Mouse (Mus musculus) MEL (cell line): Measurements from ENCODE around the gene Irs3. TPM values are rescaled to one million over a fixed set of nuclear protein-coding genes. Genes with fewer than 3 reads are reported as not detected.
"Not testable (repeated sequence)": the region's sequence is repeated elsewhere in the genome, so short reads cannot be mapped to it uniquely, and the experiment has no call there.

Experiments used
- DNase-seq: peaks from one replicate; pipeline ENCODE4 v3.0.0; 2011; ENCODE audit warnings: low read depth, low spot score
- H3K27ac ChIP-seq: 2 replicates; pipeline ENCODE4 v1.5.1; 2012; ENCODE audit warnings: low read depth, mild to moderate bottlenecking, control low read depth, low read length, moderate library complexity; ENCODE audit not compliant: control insufficient read depth
- H3K27me3 ChIP-seq, 2 experiments: fragments of 150-350 bp in 1 of 2; sonication (generic) in 1 of 2; 2 replicates each; pipeline ENCODE4 v1.6.1; 2012; ENCODE audit warnings: low read length in 2 of 2, mild to moderate bottlenecking in 2 of 2, improper control_type of control experiment in 1 of 2, moderate library complexity in 1 of 2; ENCODE audit not compliant: insufficient read depth in 2 of 2, control insufficient read depth in 1 of 2
- H3K36me3 ChIP-seq, 2 experiments: 2 replicates each; pipeline ENCODE4 v1.6.1; 2012 to 2014; ENCODE audit warnings: low read length in 2 of 2, improper control_type of control experiment in 1 of 2, inconsistent platforms in 1 of 2, mild to moderate bottlenecking in 1 of 2; ENCODE audit not compliant: insufficient read depth in 2 of 2, control insufficient read depth in 1 of 2
- H3K4me1 ChIP-seq, 2 experiments: fragments of 150-350 bp in 1 of 2; sonication (generic) in 1 of 2; 2 replicates each; pipeline ENCODE4 v1.6.1; 2012; ENCODE audit warnings: low read length in 2 of 2, improper control_type of control experiment in 1 of 2, mild to moderate bottlenecking in 1 of 2; ENCODE audit not compliant: insufficient read depth in 2 of 2, control insufficient read depth in 1 of 2
- H3K4me3 ChIP-seq, 2 experiments: fragments of 150-350 bp in 1 of 2; sonication (generic) in 1 of 2; 2 replicates each; pipeline ENCODE4 v1.5.1; 2012; ENCODE audit warnings: low read depth in 2 of 2, low read length in 2 of 2, mild to moderate bottlenecking in 2 of 2, moderate library complexity in 2 of 2, control low read depth in 1 of 2, improper control_type of control experiment in 1 of 2; ENCODE audit not compliant: control insufficient read depth in 1 of 2, insufficient read depth in 1 of 2
- H3K79me2 ChIP-seq: 2 replicates; pipeline ENCODE4 v1.6.1; 2012; ENCODE audit warnings: mild to moderate bottlenecking, low read length, moderate library complexity; ENCODE audit not compliant: control insufficient read depth, poor library complexity, insufficient read depth
- H3K9ac ChIP-seq: 2 replicates; pipeline ENCODE4 v1.6.1; 2012; ENCODE audit warnings: low read depth, mild to moderate bottlenecking, control low read depth, low read length, moderate library complexity; ENCODE audit not compliant: control insufficient read depth, poor library complexity, severe bottlenecking
- H3K9me3 ChIP-seq: fragments of 150-350 bp; sonication (generic); replicated peaks from 2 replicates; pipeline ENCODE4 v1.6.1; 2012; ENCODE audit warnings: mild to moderate bottlenecking, low read length, improper control_type of control experiment, moderate library complexity; ENCODE audit not compliant: insufficient read depth
- CHD1 ChIP-seq: IDR thresholded peaks from 2 replicates; pipeline ENCODE4 v1.6.1; 2012; ENCODE audit warnings: low read depth, mild to moderate bottlenecking, inconsistent platforms, low read length, improper control_type of control experiment
- CTCF ChIP-seq, 3 experiments: IDR thresholded peaks in 2 of 3; conservative IDR thresholded peaks in 1 of 3; 2 replicates each; pipeline ENCODE4 v1.5.1; 2011 to 2012; ENCODE audit warnings: low read length in 3 of 3, low read depth in 2 of 3, mild to moderate bottlenecking in 2 of 3, improper control_type of control experiment in 1 of 3, inconsistent platforms in 1 of 3, mixed read lengths in 1 of 3, moderate library complexity in 1 of 3; ENCODE audit not compliant: control insufficient read depth in 1 of 3, insufficient read depth in 1 of 3, poor library complexity in 1 of 3, severe bottlenecking in 1 of 3
- GATA1 ChIP-seq: IDR thresholded peaks from 2 replicates; pipeline ENCODE4 v1.6.1; 2011; ENCODE audit warnings: low read depth, low read length, improper control_type of control experiment
- MAFK ChIP-seq: IDR thresholded peaks from 2 replicates; pipeline ENCODE4 v1.6.1; 2011; ENCODE audit warnings: low read depth, mild to moderate bottlenecking, low read length, improper control_type of control experiment, borderline replicate concordance
- MXI1 ChIP-seq: IDR thresholded peaks from 2 replicates; pipeline ENCODE4 v1.6.1; 2011; ENCODE audit warnings: mild to moderate bottlenecking, low read depth, low read length, improper control_type of control experiment
- MYB ChIP-seq: IDR thresholded peaks from 2 replicates; pipeline ENCODE4 v1.6.1; 2011; ENCODE audit warnings: mild to moderate bottlenecking, low read depth, low read length, improper control_type of control experiment
- MYC ChIP-seq: IDR thresholded peaks from 2 replicates; pipeline ENCODE4 v1.6.1; 2011; ENCODE audit warnings: low read depth, mild to moderate bottlenecking, low read length, improper control_type of control experiment, moderate library complexity
- NRF1 ChIP-seq: IDR thresholded peaks from 2 replicates; pipeline ENCODE4 v1.6.1; 2014; ENCODE audit warnings: low read depth, mild to moderate bottlenecking, inconsistent platforms, low read length, improper control_type of control experiment, moderate library complexity; ENCODE audit not compliant: poor library complexity, insufficient read depth, severe bottlenecking
- POLR2AphosphoS2 ChIP-seq: IDR thresholded peaks from 2 replicates; pipeline ENCODE4 v1.6.1; 2011; ENCODE audit warnings: low read length, improper control_type of control experiment
- RAD21 ChIP-seq: IDR thresholded peaks from 2 replicates; pipeline ENCODE4 v1.6.1; 2011; ENCODE audit warnings: mild to moderate bottlenecking, low read depth, low read length, improper control_type of control experiment
- SIN3A ChIP-seq: IDR thresholded peaks from 2 replicates; pipeline ENCODE4 v1.6.1; 2012; ENCODE audit warnings: low read length, improper control_type of control experiment, inconsistent platforms
- SMC3 ChIP-seq: IDR thresholded peaks from 2 replicates; pipeline ENCODE4 v1.6.1; 2011; ENCODE audit warnings: low read depth, low read length, improper control_type of control experiment
- TAL1 ChIP-seq: IDR thresholded peaks from 2 replicates; pipeline ENCODE4 v1.6.1; 2012; ENCODE audit warnings: mild to moderate bottlenecking, inconsistent platforms, low read length, moderate library complexity, mixed read lengths
- USF1 ChIP-seq: IDR thresholded peaks from 2 replicates; pipeline ENCODE4 v1.6.1; 2014; ENCODE audit warnings: low read depth, mild to moderate bottlenecking, inconsistent platforms, low read length, improper control_type of control experiment, moderate library complexity
- ZC3H11A ChIP-seq: IDR thresholded peaks from 2 replicates; pipeline ENCODE4 v1.6.1; 2012; ENCODE audit warnings: low read depth, mild to moderate bottlenecking, inconsistent platforms, low read length, improper control_type of control experiment
- ZKSCAN1 ChIP-seq: IDR thresholded peaks from 2 replicates; pipeline ENCODE4 v1.6.1; 2012; ENCODE audit warnings: low read depth, mild to moderate bottlenecking, inconsistent platforms, low read length, improper control_type of control experiment, moderate library complexity
- ZMIZ1 ChIP-seq: IDR thresholded peaks from 2 replicates; pipeline ENCODE4 v1.6.1; 2012; ENCODE audit warnings: low read depth, mild to moderate bottlenecking, inconsistent platforms, low read length, improper control_type of control experiment, moderate library complexity
- ZNF384 ChIP-seq: IDR thresholded peaks from 2 replicates; pipeline ENCODE4 v1.6.1; 2012; ENCODE audit warnings: low read depth, mild to moderate bottlenecking, inconsistent platforms, low read length, improper control_type of control experiment
- polyA plus RNA-seq, 2 experiments: library from polyadenylated mRNA; stranded (reverse) in 1 of 2; unstranded in 1 of 2; fragments of >175 nt in 1 of 2; fragments of >200 nt in 1 of 2; gene quantifications; 2 replicates each; pipeline versions ENCODE4 v1.2.1 to v1.2.4; 2012; ENCODE audit warnings: low replicate concordance in 2 of 2, low read depth in 1 of 2; ENCODE audit not compliant: insufficient read length in 2 of 2, insufficient read depth in 1 of 2, missing spikeins in 1 of 2
- total RNA-seq: library from RNA; depleted of rRNA; stranded (reverse); fragments of 300-350 nt; gene quantifications from 2 replicates; pipeline ENCODE4 v1.2.3, GENCODE M21; 2012

The Irs3 gene
- total and polyA plus RNA-seq, 3 experiments, result not detected

GRCm38 (mm10) chr5:137615347-137615746, 30.2 kb downstream of the Irs3 start:
- no peak for DNase-seq
- no peak overlapping the region for H3K4me3 ChIP-seq
- no peak overlapping the region for H3K9ac ChIP-seq
- TF ChIP-seq TAL1, result no peak
- no peak for TF ChIP-seq POLR2AphosphoS2
- TF ChIP-seq MYB, result no peak
- no peak for TF ChIP-seq MAFK
- TF ChIP-seq MYC, result no peak
- TF ChIP-seq SMC3, result no peak
- no peaks in the 10 kb centered on the region for H3K36me3 ChIP-seq
- no peaks in the 10 kb centered on the region for H3K9me3 ChIP-seq
- no peaks in the 10 kb centered on the region for H3K79me2 ChIP-seq
- H3K27ac ChIP-seq, result no peak overlapping the region
- H3K27me3 ChIP-seq, result no peaks in the 10 kb centered on the region
- H3K4me1 ChIP-seq, result no peaks in the 10 kb centered on the region

- not testable (repeated sequence) for H3K27me3 ChIP-seq, H3K9ac ChIP-seq
- peak in 2 of 3 experiments; percentile 5 to 32; a peak in 2 of 6 replicates for TF ChIP-seq CTCF (IDR thresholded peaks at IDR 0.05 in 2 of 3, conservative IDR thresholded peaks at IDR 0.05 in 1 of 3; ENCODE audit: control insufficient read depth in 1 of 3, insufficient read depth in 1 of 3, low read depth in 2 of 3, low read length in 3 of 3, poor library complexity in 1 of 3, severe bottlenecking in 1 of 3)
- peak; percentile 8; the same call in 1 of the 2 replicates for TF ChIP-seq SMC3
- TF ChIP-seq ZNF384, result 0 out of 2 replicates have a peak, but pooled peaks have one; percentile 27
- TF ChIP-seq, all 39 proteins: peak for 3; not testable (repeated sequence) for 36
- not testable (repeated sequence) for H3K79me2 ChIP-seq, H3K4me1 ChIP-seq, H3K4me3 ChIP-seq, DNase-seq, H3K9me3 ChIP-seq, H3K27ac ChIP-seq, H3K36me3 ChIP-seq
Measured at GRCm38 (mm10) chr5:137614921-137615320, 30.6 kb downstream of the Irs3 start.

DNA sequence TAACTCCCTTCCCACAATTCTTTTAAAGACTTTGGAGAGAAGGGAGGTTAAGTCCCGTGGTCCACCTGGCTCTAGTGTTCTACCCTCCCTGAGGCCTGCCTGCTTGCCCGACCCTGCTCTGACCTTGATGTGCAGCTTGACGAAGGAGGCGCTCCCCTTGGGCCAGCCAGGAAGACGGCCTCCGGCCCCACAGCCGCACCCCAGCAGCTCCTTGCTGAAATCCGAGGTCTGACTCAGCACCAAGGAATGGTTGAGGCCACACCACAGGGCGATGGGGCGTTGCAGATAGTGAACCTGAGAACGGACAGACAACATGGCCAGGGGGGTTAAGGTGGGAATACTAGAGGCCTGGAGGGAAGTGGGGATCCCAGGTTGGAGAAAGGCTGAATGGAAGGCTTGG, 32.0 kb downstream of the Irs3 start, which contains the start of gene Pcolce:
Gene Pcolce, minus strand, starts transcription at position 235 of the 400 bp plus-strand sequence.
- no peaks in the 10 kb centered on the region for H3K27me3 ChIP-seq
- TF ChIP-seq ZMIZ1, result no peak
- DNase-seq, result no peak
- H3K4me1 ChIP-seq, result no peaks in the 10 kb centered on the region
- no peaks in the 10 kb centered on the region for H3K36me3 ChIP-seq
- no peak within 1 kb of the TSS for H3K4me3 ChIP-seq
- no peak within 1 kb of the TSS for H3K27ac ChIP-seq
- no peaks in the 10 kb centered on the region for H3K9me3 ChIP-seq
- H3K79me2 ChIP-seq, result no peaks in the 10 kb centered on the region
- no peak within 1 kb of the TSS for H3K9ac ChIP-seq

DNA sequence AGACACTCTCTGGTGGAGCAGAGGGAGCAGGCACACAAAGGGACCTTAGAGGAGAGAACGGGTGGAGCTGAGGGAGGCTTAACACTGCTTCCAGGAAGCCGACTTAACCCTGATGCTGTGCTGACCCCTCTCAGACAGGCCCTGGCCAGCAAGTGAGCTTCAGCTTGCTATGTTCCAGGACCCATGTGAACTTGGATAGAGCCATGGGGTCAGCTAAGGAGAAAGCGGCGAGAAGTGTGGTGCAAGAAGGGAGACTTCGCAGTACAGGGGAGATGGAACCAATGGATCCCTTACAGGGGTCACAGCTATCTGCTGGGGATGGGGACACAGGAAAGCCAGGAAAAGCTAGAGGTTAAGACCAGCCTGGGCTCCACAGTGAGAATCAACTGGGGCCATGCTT, 32.4 kb downstream of the Irs3 start:
- DNase-seq, result no peak
- Histone ChIP-seq H3K4me1 (no peaks in the 10 kb centered on the region), H3K27me3 (no peaks in the 10 kb centered on the region), H3K9ac (no peak overlapping the region), H3K79me2 (no peaks in the 10 kb centered on the region), H3K4me3 (no peak overlapping the region)
- TF ChIP-seq ZNF384, result no peak
- TF ChIP-seq USF1, result no peak
- TF ChIP-seq ZC3H11A, result no peak
- no peak for TF ChIP-seq CHD1
- no peak for TF ChIP-seq TAL1
- no peak for TF ChIP-seq MXI1
- TF ChIP-seq ZKSCAN1, result no peak
- TF ChIP-seq MYB, result no peak
- TF ChIP-seq NRF1, result no peak
- TF ChIP-seq GATA1, result no peak
- TF ChIP-seq CTCF (IDR thresholded peaks at IDR 0.05 in 2 of 3, conservative IDR thresholded peaks at IDR 0.05 in 1 of 3; ENCODE audit: control insufficient read depth in 1 of 3, insufficient read depth in 1 of 3, low read depth in 2 of 3, low read length in 3 of 3, poor library complexity in 1 of 3, severe bottlenecking in 1 of 3), result no peak
- TF ChIP-seq RAD21, result no peak
- TF ChIP-seq SMC3, result no peak
- no peak for TF ChIP-seq SIN3A
- TF ChIP-seq, all 39 proteins: peak for 0
- no peaks in the 10 kb centered on the region for H3K9me3 ChIP-seq
- H3K36me3 ChIP-seq, result no peaks in the 10 kb centered on the region
- H3K27ac ChIP-seq, result no peak overlapping the region
